Mouse (Mus musculus): ENCODE results near the gene Asl. TPM values are rescaled to one million over a fixed set of nuclear protein-coding genes. Genes with fewer than 3 reads are reported as not detected.
"Not testable (repeated sequence)": the region's sequence is repeated elsewhere in the genome, so short reads cannot be mapped to it uniquely, and the experiment has no call there.

The Asl gene
- polyA plus RNA-seq, 1 experiment from 2014 or later: 26.5 TPM

DNA sequence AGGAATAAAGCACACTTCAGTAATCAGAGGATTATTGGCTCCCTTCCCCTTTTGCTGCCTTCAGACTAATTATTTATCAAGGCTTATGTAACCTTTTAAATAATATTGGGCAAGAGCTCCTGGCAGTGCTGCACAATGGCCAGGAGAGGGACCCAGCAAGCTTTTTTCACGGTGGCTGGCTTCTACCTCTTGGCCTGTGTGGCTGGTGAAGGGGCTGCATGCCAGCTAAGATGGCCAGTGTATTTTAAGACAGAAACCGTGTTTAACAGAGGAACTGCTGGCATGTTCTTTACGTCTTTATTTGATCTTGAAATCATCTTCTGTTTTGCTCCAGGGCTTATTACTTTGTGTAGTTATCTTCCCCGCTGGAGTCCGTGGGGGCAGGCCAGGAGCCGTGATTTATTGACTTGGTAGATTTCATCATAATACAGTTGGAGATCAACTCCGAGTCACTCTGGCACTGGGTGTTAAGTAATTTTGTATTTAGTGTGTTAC lies 15.2 kb upstream of the Asl start:
- ATAC-seq (ENCODE audit: low FRiP score, low read depth): no peak
- H3K36me3 ChIP-seq: peaks cover 81% of the 10 kb centered on the region
- no peak overlapping the region for H3K4me2 ChIP-seq (replicated peaks)
- 81% methylated on average over 7 of the region's 7 CpGs for WGBS
- no peak overlapping the region for H3K27ac ChIP-seq (replicated peaks)
- no peak overlapping the region for H3K4me3 ChIP-seq
- H3K4me1 ChIP-seq: no peaks in the 10 kb centered on the region
- no peaks in the 10 kb centered on the region for H3K27me3 ChIP-seq
- H3K9me3 ChIP-seq: no peaks in the 10 kb centered on the region
- H3K9ac ChIP-seq (replicated peaks): no peak overlapping the region

DNA sequence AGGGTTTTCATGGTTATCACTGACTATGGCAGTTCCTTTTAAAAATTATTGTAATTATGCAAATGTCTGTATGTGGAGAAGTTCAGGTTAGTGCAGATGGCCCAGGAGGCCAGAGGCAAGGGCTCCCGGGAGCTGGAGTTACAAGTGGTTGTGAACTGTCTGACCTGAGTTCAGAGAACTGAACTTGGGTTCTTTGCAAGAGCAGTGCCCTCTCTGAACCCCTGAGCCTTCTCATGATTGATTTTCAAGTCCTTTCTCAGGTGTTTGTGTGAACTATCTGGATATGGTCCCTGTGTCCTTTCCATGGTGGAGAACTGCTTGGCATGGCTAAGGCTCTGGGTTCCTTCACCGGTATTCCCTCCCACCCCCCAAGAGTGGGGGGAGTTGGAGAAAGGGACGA lies 14.7 kb upstream of the Asl start:
- Histone ChIP-seq H3K9ac (replicated peaks) (no peak overlapping the region), H3K4me1 (no peaks in the 10 kb centered on the region), H3K4me2 (replicated peaks) (no peak overlapping the region), H3K9me3 (no peaks in the 10 kb centered on the region), H3K4me3 (no peak overlapping the region), H3K27ac (replicated peaks) (no peak overlapping the region), H3K36me3 (peaks cover 76% of the 10 kb centered on the region), H3K27me3 (no peaks in the 10 kb centered on the region)
- WGBS: 88% methylated on average over 3 of the region's 3 CpGs
- no peak for ATAC-seq (ENCODE audit: low FRiP score, low read depth)

DNA sequence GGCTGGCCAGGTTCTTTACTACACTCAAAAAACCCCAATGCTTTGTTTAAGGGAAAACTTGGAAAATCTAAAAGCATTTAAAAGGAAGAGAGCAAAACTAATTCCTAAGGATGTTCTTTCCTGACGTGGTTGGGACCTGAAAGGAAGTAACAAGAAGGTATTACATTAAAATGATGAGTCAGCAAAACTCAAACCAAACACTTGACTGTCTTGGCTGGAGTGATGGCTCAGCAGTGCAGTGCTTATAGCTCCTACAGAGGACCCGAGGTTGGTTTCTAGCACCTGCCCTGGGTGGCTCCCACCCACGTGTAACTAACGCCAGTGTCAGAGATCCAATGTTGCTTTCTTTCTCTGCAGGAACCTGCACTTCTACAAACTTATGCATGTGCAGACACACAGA lies 12.2 kb upstream of the Asl start:
- ATAC-seq (ENCODE audit: low FRiP score, low read depth): no peak
- Histone ChIP-seq H3K27ac (replicated peaks) (no peak overlapping the region), H3K9ac (replicated peaks) (no peak overlapping the region), H3K27me3 (no peaks in the 10 kb centered on the region), H3K4me2 (replicated peaks) (no peak overlapping the region), H3K9me3 (no peaks in the 10 kb centered on the region), H3K4me1 (no peaks in the 10 kb centered on the region), H3K4me3 (no peak overlapping the region), H3K36me3 (peaks cover 75% of the 10 kb centered on the region)
- WGBS: 90% methylated on average over 4 of the region's 4 CpGs

DNA sequence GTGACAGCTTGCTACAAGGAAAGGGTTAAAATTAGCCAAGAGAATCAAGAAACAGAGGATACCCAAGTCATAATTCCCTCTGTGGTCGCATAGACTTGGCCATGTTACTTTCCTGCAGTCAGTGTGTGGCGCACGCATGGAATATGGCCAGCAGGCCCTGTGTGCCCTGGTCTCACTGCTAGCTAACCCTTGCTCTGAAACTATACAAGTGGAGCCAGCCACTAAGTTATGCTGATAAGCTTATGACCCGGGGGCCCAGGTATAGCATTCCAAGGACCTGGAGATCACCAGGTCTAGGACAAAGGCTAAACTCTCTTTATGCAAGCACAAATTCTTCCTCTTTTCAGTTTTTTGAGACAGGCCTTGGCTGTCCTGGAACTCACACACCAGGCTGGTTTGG lies 11.8 kb upstream of the Asl start:
- H3K4me1 ChIP-seq: no peaks in the 10 kb centered on the region
- H3K27me3 ChIP-seq: no peaks in the 10 kb centered on the region
- no peak overlapping the region for H3K9ac ChIP-seq (replicated peaks)
- H3K9me3 ChIP-seq: no peaks in the 10 kb centered on the region
- 93% methylated on average over 4 of the region's 4 CpGs for WGBS
- H3K4me3 ChIP-seq: no peak overlapping the region
- ATAC-seq (ENCODE audit: low FRiP score, low read depth): no peak
- no peak overlapping the region for H3K4me2 ChIP-seq (replicated peaks)
- H3K36me3 ChIP-seq: peaks cover 72% of the 10 kb centered on the region
- no peak overlapping the region for H3K27ac ChIP-seq (replicated peaks)

DNA sequence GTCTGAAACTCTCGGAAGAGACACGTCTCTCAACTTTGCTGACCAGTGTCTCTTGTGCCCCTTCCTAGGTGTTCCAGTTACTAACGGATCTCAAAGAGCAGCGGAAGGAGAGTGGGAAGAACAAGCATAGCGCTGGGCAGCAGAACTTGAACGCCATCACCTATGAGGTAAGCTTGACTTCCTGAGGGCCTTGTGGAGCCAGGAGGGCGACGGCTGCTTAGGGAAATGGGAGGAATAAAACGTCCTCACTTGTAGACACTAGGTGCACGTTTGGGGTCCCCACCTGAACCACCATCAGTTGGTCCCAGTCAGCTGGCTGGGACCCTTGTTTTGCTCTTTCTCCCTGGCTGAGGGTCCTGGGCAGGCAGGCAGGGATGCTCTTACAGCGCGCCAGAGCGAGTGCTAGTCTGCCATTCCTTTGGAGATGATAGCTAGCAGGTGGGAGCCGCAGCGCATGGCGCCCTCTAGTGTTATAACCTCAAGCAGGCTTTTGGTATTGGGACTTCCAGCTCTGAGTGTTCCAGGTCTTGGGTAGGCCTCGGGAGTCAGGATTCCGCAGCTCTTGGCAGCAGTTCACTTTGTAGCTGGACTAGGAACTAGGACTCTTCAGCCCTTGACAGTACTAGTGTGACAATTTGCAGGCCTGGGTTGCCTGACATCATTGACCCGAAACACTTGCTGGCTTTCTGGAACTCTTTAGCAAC lies 8.9 kb upstream of the Asl start:
- Histone ChIP-seq H3K9me3 (no peaks in the 10 kb centered on the region), H3K9ac (replicated peaks) (no peak overlapping the region), H3K4me3 (no peak overlapping the region), H3K27ac (replicated peaks) (no peak overlapping the region), H3K4me1 (no peaks in the 10 kb centered on the region), H3K36me3 (peaks cover 56% of the 10 kb centered on the region), H3K27me3 (no peaks in the 10 kb centered on the region), H3K4me2 (replicated peaks) (no peak overlapping the region)
- WGBS: 62% methylated on average over 19 of the region's 19 CpGs
- ATAC-seq (ENCODE audit: low FRiP score, low read depth): no peak

DNA sequence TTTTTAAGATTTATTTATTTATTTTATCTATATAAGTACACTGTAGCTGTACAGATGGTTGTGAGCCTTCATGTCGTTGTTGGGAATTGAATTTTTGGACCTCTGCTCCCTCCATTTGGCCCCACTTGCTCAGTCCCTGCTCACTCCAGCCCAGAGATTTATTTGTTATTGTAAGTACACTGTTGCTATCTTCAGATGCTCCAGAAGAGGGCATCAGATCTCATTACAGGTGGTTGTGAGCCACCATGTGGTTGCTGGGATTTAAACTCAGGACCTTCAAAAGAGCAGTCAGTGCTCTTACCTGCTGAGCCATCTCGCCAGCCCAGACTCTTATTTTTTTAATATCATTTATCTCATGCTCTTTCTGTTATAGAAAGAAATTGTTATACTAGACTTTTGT lies 7.3 kb upstream of the Asl start:
- H3K27ac ChIP-seq (replicated peaks); H3K9me3 ChIP-seq; H3K27me3 ChIP-seq; H3K9ac ChIP-seq (replicated peaks); ATAC-seq (ENCODE audit: low FRiP score, low read depth); H3K4me2 ChIP-seq (replicated peaks); H3K4me3 ChIP-seq; H3K4me1 ChIP-seq: not testable (repeated sequence)
- 63% methylated on average over 2 of the region's 2 CpGs for WGBS
- peaks cover 40% of the 10 kb centered on the region for H3K36me3 ChIP-seq

DNA sequence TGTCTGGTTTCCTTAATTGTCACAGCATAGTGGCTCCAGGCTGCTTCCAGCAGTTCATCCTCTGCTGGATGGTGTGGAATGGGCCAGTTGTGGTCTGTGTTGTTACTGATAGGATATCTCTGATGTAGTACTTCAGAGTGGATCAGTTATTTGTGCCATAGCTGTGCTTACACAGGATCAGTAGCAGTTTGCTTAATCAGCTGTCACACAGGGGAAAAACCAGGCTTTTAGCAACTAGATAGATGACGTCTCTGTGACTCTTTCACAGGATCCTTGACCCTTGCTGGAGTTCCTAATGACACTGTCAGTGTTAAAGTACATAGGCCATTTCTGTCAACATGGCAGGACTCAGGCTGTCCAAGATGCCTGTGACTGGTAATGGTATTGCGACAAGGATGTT lies 4.8 kb upstream of the Asl start:
- 0 out of 2 replicates have a peak overlapping the region, but pooled peaks have one; percentile 20 for H3K9ac ChIP-seq (replicated peaks)
- 82% methylated on average over 2 of the region's 2 CpGs for WGBS
- ATAC-seq (ENCODE audit: low FRiP score, low read depth): no peak
- peaks cover 3% of the 10 kb centered on the region for H3K4me1 ChIP-seq
- no peaks in the 10 kb centered on the region for H3K27me3 ChIP-seq
- peaks cover 23% of the 10 kb centered on the region for H3K36me3 ChIP-seq
- no peaks in the 10 kb centered on the region for H3K9me3 ChIP-seq
- no peak overlapping the region for H3K27ac ChIP-seq (replicated peaks)
- H3K4me2 ChIP-seq (replicated peaks): no peak overlapping the region
- H3K4me3 ChIP-seq: no peak overlapping the region

DNA sequence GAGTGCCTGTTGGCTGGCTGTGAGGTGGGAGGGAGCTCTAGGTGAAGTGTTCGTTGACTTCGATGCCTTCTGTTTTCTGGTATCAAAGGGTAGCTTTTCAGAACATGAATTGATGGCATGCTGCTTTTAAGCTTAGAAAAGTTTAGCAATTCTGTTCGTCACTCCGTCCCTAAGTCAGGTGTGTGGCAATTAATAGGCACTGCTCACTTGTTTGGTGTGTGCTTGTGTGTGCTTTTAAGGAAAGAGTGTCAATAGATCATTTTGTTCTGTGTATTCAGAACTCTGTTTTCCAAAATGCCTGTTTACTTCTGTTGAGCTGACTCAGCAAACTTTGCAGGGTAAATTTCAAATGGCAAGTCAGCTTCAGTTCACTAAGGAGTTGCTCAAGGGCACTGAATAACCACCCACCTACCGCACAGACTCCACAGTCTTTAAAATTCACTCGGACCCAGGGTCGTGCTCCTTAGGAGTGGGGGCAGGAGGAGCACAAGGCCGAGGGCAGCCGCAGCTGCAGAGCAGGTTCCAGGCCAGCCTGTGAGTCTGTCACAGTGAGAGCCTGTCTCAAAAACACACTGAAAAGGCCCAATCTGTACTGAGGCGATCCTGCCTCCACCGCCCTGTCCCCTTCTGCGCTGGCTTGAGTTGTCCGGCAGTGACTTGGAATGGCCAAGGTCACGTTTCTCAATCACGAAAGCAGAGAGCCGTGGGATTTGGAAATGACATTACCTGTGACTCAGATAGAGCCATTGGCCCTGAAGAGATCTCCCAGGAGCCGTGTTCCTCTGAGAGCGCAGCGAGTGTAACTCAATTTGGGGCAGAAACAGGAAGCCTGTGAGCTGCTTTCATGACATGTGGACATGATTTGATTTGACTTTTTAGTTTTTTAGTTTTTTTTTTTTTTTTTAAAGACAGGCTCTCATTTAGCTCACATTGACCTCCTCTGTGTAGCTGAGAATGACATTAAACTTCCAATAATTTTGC lies 2.7 kb upstream of the Asl start:
- peaks cover 6% of the 10 kb centered on the region; the same call in 1 of the 2 replicates for H3K27me3 ChIP-seq
- ATAC-seq (ENCODE audit: low FRiP score, low read depth): no peak
- no peak overlapping the region for H3K4me2 ChIP-seq (replicated peaks)
- H3K4me1 ChIP-seq: peaks cover 3% of the 10 kb centered on the region
- H3K36me3 ChIP-seq: peaks cover 8% of the 10 kb centered on the region; the same call in 1 of the 2 replicates
- H3K27ac ChIP-seq (replicated peaks): no peak overlapping the region
- WGBS: 96% methylated on average over 19 of the region's 19 CpGs
- no peaks in the 10 kb centered on the region for H3K9me3 ChIP-seq
- no peak overlapping the region for H3K4me3 ChIP-seq
- no peak overlapping the region for H3K9ac ChIP-seq (replicated peaks)

DNA sequence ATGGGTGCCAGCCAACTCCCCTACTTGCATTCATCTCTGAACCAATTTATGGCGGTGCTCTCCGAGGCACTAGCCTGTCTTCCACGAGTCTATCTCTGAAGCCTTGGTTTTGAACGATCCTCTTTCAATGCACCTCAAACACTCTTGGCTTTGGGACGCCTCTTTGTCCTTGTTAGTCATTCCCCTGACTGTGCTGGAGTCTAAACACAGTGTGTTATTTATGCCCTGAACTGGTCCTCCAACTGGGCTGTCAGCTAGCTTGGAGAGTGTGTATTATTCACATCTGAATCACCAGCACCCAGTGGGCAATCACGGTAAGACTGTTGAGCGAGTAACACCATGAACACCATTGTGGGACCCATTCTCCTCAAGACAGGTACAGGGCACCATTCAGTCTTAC lies 1.4 kb downstream of the Asl start:
- WGBS: 86% methylated on average over 7 of the region's 7 CpGs
- Histone ChIP-seq H3K9ac (replicated peaks) (no peak overlapping the region), H3K9me3 (no peaks in the 10 kb centered on the region), H3K4me3 (no peak overlapping the region), H3K4me1 (peaks cover 6% of the 10 kb centered on the region), H3K27ac (replicated peaks) (no peak overlapping the region), H3K27me3 (peaks cover 14% of the 10 kb centered on the region; the same call in 1 of the 2 replicates), H3K36me3 (no peaks in the 10 kb centered on the region), H3K4me2 (replicated peaks) (no peak overlapping the region)
- no peak for ATAC-seq (ENCODE audit: low FRiP score, low read depth)

DNA sequence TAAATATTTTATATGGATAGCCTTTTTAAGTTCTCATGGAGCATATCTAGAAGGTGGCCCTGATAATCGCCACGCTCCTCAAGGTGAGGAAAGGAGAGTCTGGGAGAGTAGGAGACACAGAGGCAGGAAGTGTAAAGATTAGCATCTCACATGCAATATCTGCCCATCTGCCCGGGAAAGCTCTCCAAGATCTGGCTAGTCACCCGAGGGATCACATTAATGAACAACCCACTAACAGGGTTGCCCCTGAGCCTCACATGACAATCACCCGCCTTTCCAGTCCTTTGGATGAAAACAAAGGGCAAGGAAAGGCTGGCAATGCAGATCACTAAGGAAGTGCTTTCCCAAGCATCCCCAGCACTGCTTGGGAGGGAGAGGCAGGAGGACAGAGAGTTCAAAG lies 1.9 kb downstream of the Asl start:
- no peak overlapping the region for H3K27ac ChIP-seq (replicated peaks)
- peaks cover 14% of the 10 kb centered on the region; the same call in 1 of the 2 replicates for H3K27me3 ChIP-seq
- no peak overlapping the region for H3K4me2 ChIP-seq (replicated peaks)
- H3K9me3 ChIP-seq: no peaks in the 10 kb centered on the region
- 75% methylated on average over 5 of the region's 5 CpGs for WGBS
- peaks cover 6% of the 10 kb centered on the region for H3K4me1 ChIP-seq
- no peak overlapping the region for H3K9ac ChIP-seq (replicated peaks)
- H3K36me3 ChIP-seq: no peaks in the 10 kb centered on the region
- ATAC-seq (ENCODE audit: low FRiP score, low read depth): no peak
- H3K4me3 ChIP-seq: no peak overlapping the region

DNA sequence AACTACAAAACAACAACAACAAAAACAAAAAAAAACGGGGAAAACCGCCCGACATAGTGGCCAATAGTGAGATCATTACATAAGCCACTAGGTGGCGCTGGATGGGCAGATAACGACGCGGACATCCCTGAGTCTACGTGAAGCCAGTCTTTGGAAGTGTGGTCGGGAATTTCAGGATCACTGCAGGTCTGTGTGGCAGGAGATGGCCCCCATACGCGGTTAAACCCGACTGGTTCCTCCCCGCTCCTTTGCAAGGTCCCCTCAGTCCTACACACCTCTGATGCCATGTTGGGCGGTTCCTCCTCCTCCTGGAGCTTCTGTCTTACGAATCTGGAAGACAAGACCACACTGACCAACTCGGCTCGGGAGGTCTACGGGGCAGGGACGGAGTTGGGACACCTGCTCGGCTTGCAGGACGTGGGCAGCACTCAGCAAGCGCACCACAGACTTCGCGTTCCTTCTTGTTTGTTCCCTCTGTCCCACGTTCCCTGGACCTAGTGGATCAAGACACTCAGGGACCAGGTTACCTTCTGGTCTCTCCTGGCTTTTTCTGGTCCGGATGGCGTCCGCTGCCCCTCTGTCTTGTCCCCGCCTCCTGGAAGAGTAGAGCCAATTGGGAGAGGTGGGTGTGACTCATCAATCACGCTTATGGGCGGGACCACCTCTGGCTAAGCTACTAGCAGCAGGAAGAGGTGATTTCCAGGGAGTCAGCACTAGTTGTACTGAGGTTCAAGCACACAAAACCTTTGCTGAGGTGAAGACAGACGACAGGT lies 5.1 kb downstream of the Asl start:
- peak; percentile 89 for ATAC-seq (ENCODE audit: low FRiP score, low read depth)
- H3K27ac ChIP-seq (replicated peaks): peak overlapping the region; percentile 63
- under 1% methylated on average over 32 of the region's 32 CpGs for WGBS

More for the DNA sequence above, 5.1 kb downstream of the Asl start:
- no peaks in the 10 kb centered on the region for H3K9me3 ChIP-seq
- H3K4me1 ChIP-seq: peaks cover 10% of the 10 kb centered on the region
- H3K9ac ChIP-seq (replicated peaks): peak overlapping the region; percentile 45
- H3K36me3 ChIP-seq: no peaks in the 10 kb centered on the region
- peak overlapping the region; percentile 52 for H3K4me3 ChIP-seq
- H3K27me3 ChIP-seq: peaks cover 14% of the 10 kb centered on the region; the same call in 1 of the 2 replicates
- H3K4me2 ChIP-seq (replicated peaks): peak overlapping the region; percentile 73

All from midbrain, embryonic 12.5 days (tissue).